Mouse (Mus musculus): ENCODE measurements around the gene Fbxw11. TPM values are rescaled to one million over a fixed set of nuclear protein-coding genes. Genes with fewer than 3 reads are reported as not detected.

The Fbxw11 gene
- polyA plus RNA-seq, 1 experiment from 2014 or later = 15.4 TPM

- WGBS (ENCODE audit: insufficient replicate concordance) = 60% methylated on average over 7 of the region's 7 CpGs
- H3K27me3 ChIP-seq (ENCODE audit: insufficient read depth, low read length) = no peaks in the 10 kb centered on the region
- TF ChIP-seq CTCF (IDR thresholded peaks at IDR 0.05; ENCODE audit: low read depth) (no peak), EP300 (IDR thresholded peaks at IDR 0.05; ENCODE audit: low read depth) (no peak; the same call in 1 of the 2 replicates)
These were observed 37.2 kb upstream of the Fbxw11 start for GRCm38 (mm10) chr11:32605131-32605860.

GRCm38 (mm10) chr11:32605907-32606306, 36.6 kb upstream of the Fbxw11 start:
- no peaks in the 10 kb centered on the region for H3K27me3 ChIP-seq (ENCODE audit: insufficient read depth, low read length)
- ATAC-seq = no peak
- no peaks in the 10 kb centered on the region for H3K9me3 ChIP-seq (ENCODE audit: low read length)

More at GRCm38 (mm10) chr11:32605131-32605860, 37.2 kb upstream of the Fbxw11 start:
- Histone ChIP-seq H3K9me3 (ENCODE audit: low read length) (no peaks in the 10 kb centered on the region), H3K4me3 (ENCODE audit: low read depth, low read length) (no peak overlapping the region), H3K9ac (replicated peaks) (no peak overlapping the region), H3K4me1 (ENCODE audit: insufficient read depth) (no peaks in the 10 kb centered on the region), H3K36me3 (replicated peaks; ENCODE audit: insufficient read depth, low read length) (peaks cover 15% of the 10 kb centered on the region), H3K27ac (ENCODE audit: low read depth) (peak overlapping the region; percentile 48; the same call in 1 of the 2 replicates), H3K4me2 (ENCODE audit: low read depth, low read length) (no peak overlapping the region)
- peak; percentile 93 for ATAC-seq
- peak; percentile 40 for DNase-seq

DNA sequence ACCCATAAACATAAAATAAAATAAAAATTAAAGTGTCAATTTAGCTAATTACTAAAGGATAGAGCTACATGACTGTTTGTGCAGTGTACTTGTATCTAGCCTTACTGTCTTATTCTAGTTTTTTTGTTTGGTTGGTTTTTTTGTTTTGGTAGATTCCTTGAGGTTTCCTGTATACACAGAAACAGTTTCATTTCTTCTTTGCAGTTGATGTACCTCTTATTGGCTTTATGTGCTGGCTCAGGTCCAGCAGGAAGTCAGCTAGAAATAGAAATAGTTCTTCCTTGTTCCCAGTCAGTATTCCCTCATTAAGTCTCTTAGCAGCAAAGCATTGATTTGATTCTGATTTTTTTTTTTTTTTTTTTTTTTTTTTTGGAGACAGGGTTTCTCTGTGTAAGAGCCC, 35.2 kb upstream of the Fbxw11 start:
- no peak overlapping the region for H3K27ac ChIP-seq (ENCODE audit: low read depth)
- H3K36me3 ChIP-seq (replicated peaks; ENCODE audit: insufficient read depth, low read length) = peaks cover 15% of the 10 kb centered on the region
- H3K9ac ChIP-seq (replicated peaks) = no peak overlapping the region
- H3K27me3 ChIP-seq (ENCODE audit: insufficient read depth, low read length) = no peaks in the 10 kb centered on the region
- H3K4me3 ChIP-seq (ENCODE audit: low read depth, low read length) = no peak overlapping the region
- H3K4me1 ChIP-seq (ENCODE audit: insufficient read depth) = no peaks in the 10 kb centered on the region
- no peaks in the 10 kb centered on the region for H3K9me3 ChIP-seq (ENCODE audit: low read length)
- ATAC-seq = no peak
- TF ChIP-seq CTCF (IDR thresholded peaks at IDR 0.05; ENCODE audit: low read depth) (no peak), EP300 (IDR thresholded peaks at IDR 0.05; ENCODE audit: low read depth) (no peak)
- no peak for DNase-seq
- H3K4me2 ChIP-seq (ENCODE audit: low read depth, low read length) = no peak overlapping the region

More at GRCm38 (mm10) chr11:32605907-32606306, 36.6 kb upstream of the Fbxw11 start:
- no peak for DNase-seq
- Histone ChIP-seq H3K4me1 (ENCODE audit: insufficient read depth) (no peaks in the 10 kb centered on the region), H3K27ac (ENCODE audit: low read depth) (no peak overlapping the region), H3K9ac (replicated peaks) (no peak overlapping the region), H3K4me2 (ENCODE audit: low read depth, low read length) (no peak overlapping the region), H3K36me3 (replicated peaks; ENCODE audit: insufficient read depth, low read length) (peaks cover 15% of the 10 kb centered on the region), H3K4me3 (ENCODE audit: low read depth, low read length) (no peak overlapping the region)
- TF ChIP-seq CTCF (IDR thresholded peaks at IDR 0.05; ENCODE audit: low read depth) = no peak
- TF ChIP-seq EP300 (IDR thresholded peaks at IDR 0.05; ENCODE audit: low read depth) = no peak
- WGBS (ENCODE audit: insufficient replicate concordance) = 88% methylated on average over 3 of the region's 3 CpGs

- no peak overlapping the region for H3K4me2 ChIP-seq (ENCODE audit: low read depth, low read length)
- H3K36me3 ChIP-seq (replicated peaks; ENCODE audit: insufficient read depth, low read length) = peaks cover 13% of the 10 kb centered on the region; the same call in 1 of the 2 replicates
- no peaks in the 10 kb centered on the region for H3K9me3 ChIP-seq (ENCODE audit: low read length)
- no peak for DNase-seq
- no peak overlapping the region for H3K9ac ChIP-seq (replicated peaks)
- no peaks in the 10 kb centered on the region for H3K27me3 ChIP-seq (ENCODE audit: insufficient read depth, low read length)
- WGBS (ENCODE audit: insufficient replicate concordance) = 86% methylated on average over 6 of the region's 6 CpGs
- TF ChIP-seq EP300 (IDR thresholded peaks at IDR 0.05; ENCODE audit: low read depth) (no peak), CTCF (IDR thresholded peaks at IDR 0.05; ENCODE audit: low read depth) (no peak)
- no peaks in the 10 kb centered on the region for H3K4me1 ChIP-seq (ENCODE audit: insufficient read depth)
- no peak for ATAC-seq
- no peak overlapping the region for H3K27ac ChIP-seq (ENCODE audit: low read depth)
- no peak overlapping the region for H3K4me3 ChIP-seq (ENCODE audit: low read depth, low read length)
These were observed 31.9 kb upstream of the Fbxw11 start for GRCm38 (mm10) chr11:32610616-32611015.

- no peaks in the 10 kb centered on the region for H3K9me3 ChIP-seq (ENCODE audit: low read length)
- no peak overlapping the region for H3K4me3 ChIP-seq (ENCODE audit: low read depth, low read length)
- TF ChIP-seq EP300 (IDR thresholded peaks at IDR 0.05; ENCODE audit: low read depth) = no peak
- WGBS (ENCODE audit: insufficient replicate concordance) = 69% methylated on average over 6 of the region's 6 CpGs
- H3K4me2 ChIP-seq (ENCODE audit: low read depth, low read length) = no peak overlapping the region
- H3K9ac ChIP-seq (replicated peaks) = no peak overlapping the region
- peaks cover 12% of the 10 kb centered on the region; the same call in 1 of the 2 replicates for H3K36me3 ChIP-seq (replicated peaks; ENCODE audit: insufficient read depth, low read length)
- DNase-seq = no peak
- no peaks in the 10 kb centered on the region for H3K27me3 ChIP-seq (ENCODE audit: insufficient read depth, low read length)
- H3K4me1 ChIP-seq (ENCODE audit: insufficient read depth) = no peaks in the 10 kb centered on the region
- no peak for ATAC-seq
- no peak overlapping the region for H3K27ac ChIP-seq (ENCODE audit: low read depth)
These were observed 30.2 kb upstream of the Fbxw11 start for GRCm38 (mm10) chr11:32612304-32612703.

GRCm38 (mm10) chr11:32614463-32614862, 28.1 kb upstream of the Fbxw11 start:
- Histone ChIP-seq H3K4me1 (ENCODE audit: insufficient read depth) (peaks cover 6% of the 10 kb centered on the region), H3K4me2 (ENCODE audit: low read depth, low read length) (no peak overlapping the region), H3K9me3 (ENCODE audit: low read length) (no peaks in the 10 kb centered on the region), H3K36me3 (replicated peaks; ENCODE audit: insufficient read depth, low read length) (peaks cover 15% of the 10 kb centered on the region), H3K9ac (replicated peaks) (no peak overlapping the region), H3K27ac (ENCODE audit: low read depth) (no peak overlapping the region), H3K27me3 (ENCODE audit: insufficient read depth, low read length) (no peaks in the 10 kb centered on the region), H3K4me3 (ENCODE audit: low read depth, low read length) (no peak overlapping the region)
- DNase-seq = no peak
- ATAC-seq = no peak
- WGBS (ENCODE audit: insufficient replicate concordance) = 94% methylated on average over 29 of the region's 29 CpGs
- TF ChIP-seq CTCF (IDR thresholded peaks at IDR 0.05; ENCODE audit: low read depth) = no peak
- no peak for TF ChIP-seq EP300 (IDR thresholded peaks at IDR 0.05; ENCODE audit: low read depth)

Data from liver, postnatal 0 days (tissue).